Comparison of ENCODE assay signal across 19 mouse cellular contexts in genomic region chr13:57249851-57250250, GRCm38 (mm10).
"Had no signal": no experiment of that assay in that cellular context is flagged by ENCODE, and none has a peak within 500 bp of the region (broad histone marks: within the 10 kb centered on the region; RNA-seq: fewer than 3 reads in every experiment).

No protein-coding gene starts in this region.

- H3K27ac ChIP-seq: lung, embryonic 15.5 days; macrophage; midbrain, embryonic 13.5 days; midbrain, embryonic 15.5 days; neural tube, embryonic 13.5 days; neural tube, embryonic 15.5 days had no signal

- DNase-seq: lung, adult 2 months; lung, postnatal 14 days; lung, postnatal 36 days; retina, postnatal 1 day; right cerebral cortex, adult 18-20 months; right cerebral cortex, postnatal 25 days; right cerebral cortex, postnatal 4 days; spleen, adult 18-20 months; thymus, adult 18-20 months; thymus, postnatal 14 days; thymus, postnatal 36 days had no signal

- H3K4me3 ChIP-seq: lung, embryonic 15.5 days; megakaryocyte, embryonic 14.5 days; midbrain, embryonic 13.5 days; midbrain, embryonic 15.5 days; myocyte; neural tube, embryonic 13.5 days; neural tube, embryonic 15.5 days had no signal
